Mouse (Mus musculus) adrenal gland, adult 2 months (tissue): ENCODE measurements around the gene Prkce. TPM values are rescaled to one million over a fixed set of nuclear protein-coding genes. Genes with fewer than 3 reads are reported as not detected.

ENCODE experiments used
- DNase-seq: peaks from one replicate; pipeline ENCODE4 v3.0.0; 2021
- polyA plus RNA-seq: library from polyadenylated mRNA; depleted of rRNA; stranded (reverse); fragments of >200 nt; gene quantifications from 2 replicates; pipeline ENCODE4 v1.2.3, GENCODE M21; 2012
- total RNA-seq, 2 experiments: library from RNA; stranded (reverse); gene quantifications; 2 replicates each; pipeline ENCODE4 v1.2.3; 2021

Prkce gene
- total and polyA plus RNA-seq, 3 experiments: 4.5 to 20.5 (median 17.5) TPM

DNA sequence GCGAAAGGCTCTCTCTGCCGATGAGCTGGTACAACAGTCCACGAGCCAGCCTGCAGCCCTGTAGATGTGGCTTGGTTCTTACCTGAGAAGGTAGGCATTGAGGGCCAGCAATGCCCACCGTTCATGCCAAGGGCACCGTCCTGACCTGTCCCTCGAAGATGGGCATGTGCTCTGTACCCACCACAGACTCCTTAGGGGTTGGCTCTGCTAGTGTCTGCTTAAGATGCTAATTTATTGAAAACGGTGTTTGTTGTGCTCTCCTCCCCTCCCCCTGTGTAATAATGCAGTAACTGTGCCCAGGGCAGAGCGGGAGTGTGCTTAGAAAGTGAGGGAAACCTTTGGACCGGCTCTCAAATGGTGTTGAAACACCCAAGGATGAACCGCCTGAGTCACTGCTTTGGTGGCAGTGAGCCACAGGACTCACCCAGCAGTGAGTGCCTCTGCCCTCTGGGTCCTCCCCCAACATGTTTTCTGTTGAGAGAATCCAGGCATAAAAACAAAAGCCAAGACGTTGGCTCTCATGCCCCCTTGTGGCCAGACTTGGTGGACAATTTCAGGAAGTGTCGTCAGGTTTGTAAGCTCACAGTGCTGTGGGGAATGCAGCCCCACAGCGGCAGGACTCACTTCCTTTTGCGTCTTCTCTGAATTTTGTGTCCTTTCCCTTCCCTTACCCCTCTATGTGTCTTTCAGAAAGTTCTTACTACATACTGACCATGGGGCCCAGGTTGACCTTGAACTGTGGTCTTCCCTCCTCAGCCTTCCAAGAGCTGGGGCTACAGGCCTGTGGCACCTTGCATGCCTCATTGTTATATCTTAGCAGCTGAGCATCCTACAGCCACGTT, 277.2 kb downstream of the Prkce start:
- peak; percentile 96 for DNase-seq

DNA sequence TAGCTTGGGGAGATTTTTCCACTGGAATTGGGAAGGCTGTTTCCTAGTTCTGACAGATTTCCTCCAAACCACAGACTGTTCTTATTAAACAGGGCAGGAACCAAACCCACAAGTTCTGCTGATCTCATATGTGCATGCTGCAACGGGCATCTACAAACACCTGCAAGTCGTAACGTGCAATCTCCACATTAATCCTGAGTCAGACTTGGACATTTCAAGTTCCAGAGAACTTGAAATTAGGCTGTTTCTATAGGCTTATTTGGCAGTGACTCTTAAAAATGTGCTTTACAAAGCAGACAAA, 277.8 kb downstream of the Prkce start:
- DNase-seq: no peak

GRCm38 (mm10) chr17:86445900-86446299, 278.3 kb downstream of the Prkce start:
- no peak for DNase-seq

DNA sequence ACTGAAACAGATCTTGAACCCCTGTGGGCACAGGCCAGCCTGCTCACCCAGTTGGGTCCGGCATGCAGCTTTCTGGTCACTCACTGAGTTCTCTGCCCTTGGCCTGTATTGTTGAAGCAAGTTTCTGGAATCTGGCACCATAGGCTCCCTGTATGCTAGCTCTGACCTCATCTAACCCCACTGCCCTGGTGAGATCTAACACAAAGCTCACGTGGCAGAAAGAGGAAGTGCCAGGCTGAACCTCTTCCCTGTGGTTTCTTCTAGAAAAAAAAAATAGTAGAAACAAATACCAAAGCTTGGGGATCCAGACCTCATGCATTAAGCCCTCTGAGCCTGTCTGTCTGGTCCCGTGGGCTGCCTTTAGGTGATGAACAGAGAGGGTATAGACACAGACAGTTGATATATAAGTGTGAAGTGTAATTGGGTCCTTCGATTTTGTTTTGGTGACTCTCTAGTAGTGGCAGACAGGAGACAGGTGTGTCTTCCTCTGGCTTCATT, 279.6 kb downstream of the Prkce start:
- DNase-seq: peak; percentile 66

GRCm38 (mm10) chr17:86452934-86453333, 285.3 kb downstream of the Prkce start:
- no peak for DNase-seq

DNA sequence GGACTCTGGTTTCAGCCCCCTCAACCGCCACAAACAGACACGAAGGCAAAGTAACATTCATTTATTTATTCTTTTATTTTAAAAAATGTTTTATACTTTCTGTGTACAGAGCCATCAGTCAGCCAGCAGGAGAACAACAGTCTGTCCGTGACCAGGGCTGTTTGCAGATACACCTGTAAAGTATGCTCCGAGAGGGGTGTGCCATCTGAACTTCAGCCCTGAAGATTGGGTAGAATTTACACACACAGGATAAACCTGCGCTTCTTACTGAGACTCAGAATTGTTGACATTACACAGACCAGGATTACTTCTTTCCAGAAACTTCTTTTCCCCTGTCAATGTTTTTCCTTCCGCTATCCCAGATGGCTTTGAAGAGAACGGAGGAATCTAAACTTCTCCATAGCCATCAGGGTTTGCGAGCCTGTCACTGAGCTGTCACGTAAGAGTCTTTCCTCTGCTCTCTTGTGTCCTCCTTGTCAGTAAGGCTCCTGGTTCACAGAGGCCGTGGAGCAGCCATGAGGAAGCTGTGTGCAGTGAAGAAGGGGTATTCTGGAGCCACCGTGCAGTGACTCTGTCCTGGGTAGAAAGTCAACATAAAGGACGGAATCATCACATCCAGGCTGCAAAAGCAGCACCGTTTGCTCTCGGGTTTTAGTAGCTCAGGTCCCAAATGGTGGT, 286.2 kb downstream of the Prkce start:
- DNase-seq: no peak

GRCm38 (mm10) chr17:86454351-86454706, 286.7 kb downstream of the Prkce start:
- DNase-seq: no peak

DNA sequence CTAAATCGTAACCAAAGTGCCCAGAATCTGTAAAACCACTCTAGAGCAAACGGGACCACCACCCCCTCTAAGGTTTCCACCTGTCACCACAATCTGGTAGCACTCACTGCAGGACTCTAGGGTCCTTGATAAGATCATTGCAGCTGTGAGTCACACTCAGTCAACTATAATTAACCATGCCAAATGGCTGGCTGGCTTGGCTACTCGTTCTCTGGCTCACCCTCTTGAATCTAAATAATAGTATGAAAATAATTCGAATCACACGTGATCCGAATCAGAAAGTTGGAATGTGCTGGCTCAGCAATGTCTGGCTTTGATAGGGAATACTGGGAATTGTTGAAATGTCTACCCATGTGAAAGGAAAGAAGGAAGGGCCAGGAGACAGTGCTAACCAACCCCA, 288.9 kb downstream of the Prkce start:
- DNase-seq: peak; percentile 48

DNA sequence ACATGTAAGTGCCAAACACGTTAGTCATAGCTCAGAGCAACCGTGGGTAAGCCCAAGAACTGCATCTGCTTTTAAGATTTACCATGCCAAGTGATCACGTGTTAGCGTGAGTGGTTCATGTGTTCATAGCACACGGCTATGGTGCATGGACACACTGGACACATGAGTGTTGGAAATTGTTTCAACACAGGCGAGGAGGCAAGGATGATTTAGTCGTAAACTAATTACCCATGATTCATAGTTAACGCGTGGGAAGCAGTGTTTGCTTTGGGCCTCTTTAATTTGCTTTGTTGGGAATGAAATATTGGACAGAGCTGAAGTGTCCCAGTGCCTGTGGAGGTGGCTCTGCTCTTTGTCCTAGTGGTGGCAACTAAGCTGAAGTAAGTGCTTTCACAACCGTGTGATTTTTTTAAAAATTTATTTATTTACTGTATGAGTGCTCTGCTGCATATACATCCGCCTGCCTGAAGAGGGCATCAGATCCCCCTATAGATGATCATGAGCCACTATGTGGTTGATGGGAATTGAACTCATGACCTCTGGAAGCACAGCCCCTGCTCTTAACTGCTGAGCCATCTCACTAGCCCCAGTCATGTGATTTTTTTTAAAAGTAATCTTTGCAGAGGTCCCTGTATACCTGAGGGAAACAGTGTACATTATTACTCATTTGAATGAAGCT, 290.9 kb downstream of the Prkce start:
- no peak for DNase-seq

DNA sequence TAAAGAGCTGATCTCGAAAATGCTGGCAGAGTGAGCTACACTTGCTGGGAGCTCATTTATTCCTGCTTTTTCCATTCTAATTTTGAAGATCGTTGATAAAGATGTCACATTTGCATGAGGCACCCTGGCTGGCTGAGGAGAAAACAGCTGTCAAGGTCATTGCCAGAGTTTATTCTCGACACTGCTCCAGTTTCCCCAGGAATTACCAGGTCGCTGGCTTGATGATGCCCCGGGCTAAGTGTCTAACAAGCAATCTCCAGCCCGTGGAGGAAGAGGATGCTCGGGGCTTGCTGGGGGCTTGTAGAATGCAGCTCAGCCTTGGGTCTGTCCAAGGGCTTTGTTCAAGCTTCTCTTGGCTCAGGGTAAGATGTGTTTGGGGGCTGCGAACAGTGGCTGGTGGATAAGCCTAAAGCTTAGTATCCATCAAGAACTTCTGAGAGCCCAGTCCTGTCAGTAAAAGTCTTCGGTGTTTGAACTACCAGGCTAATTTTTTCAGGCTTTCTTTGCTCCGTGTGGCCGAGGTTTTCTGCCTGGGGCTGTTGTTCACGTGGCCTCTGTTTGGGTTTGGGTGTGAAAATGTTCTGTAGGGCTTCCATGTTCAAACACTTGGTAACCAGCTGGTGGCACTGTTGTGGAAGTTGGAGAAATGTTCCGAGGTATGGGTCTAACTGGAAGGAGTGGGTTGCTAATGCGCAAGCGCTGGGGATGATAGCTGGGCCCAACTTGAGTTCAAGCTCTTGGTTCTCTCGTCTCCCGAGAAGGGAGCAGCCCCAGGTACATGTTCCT, 293.3 kb downstream of the Prkce start:
- DNase-seq: no peak

- DNase-seq: no peak
These were observed 295.8 kb downstream of the Prkce start for GRCm38 (mm10) chr17:86463369-86463768.

- no peak for DNase-seq
These were observed 296.6 kb downstream of the Prkce start for GRCm38 (mm10) chr17:86464197-86464596.

DNA sequence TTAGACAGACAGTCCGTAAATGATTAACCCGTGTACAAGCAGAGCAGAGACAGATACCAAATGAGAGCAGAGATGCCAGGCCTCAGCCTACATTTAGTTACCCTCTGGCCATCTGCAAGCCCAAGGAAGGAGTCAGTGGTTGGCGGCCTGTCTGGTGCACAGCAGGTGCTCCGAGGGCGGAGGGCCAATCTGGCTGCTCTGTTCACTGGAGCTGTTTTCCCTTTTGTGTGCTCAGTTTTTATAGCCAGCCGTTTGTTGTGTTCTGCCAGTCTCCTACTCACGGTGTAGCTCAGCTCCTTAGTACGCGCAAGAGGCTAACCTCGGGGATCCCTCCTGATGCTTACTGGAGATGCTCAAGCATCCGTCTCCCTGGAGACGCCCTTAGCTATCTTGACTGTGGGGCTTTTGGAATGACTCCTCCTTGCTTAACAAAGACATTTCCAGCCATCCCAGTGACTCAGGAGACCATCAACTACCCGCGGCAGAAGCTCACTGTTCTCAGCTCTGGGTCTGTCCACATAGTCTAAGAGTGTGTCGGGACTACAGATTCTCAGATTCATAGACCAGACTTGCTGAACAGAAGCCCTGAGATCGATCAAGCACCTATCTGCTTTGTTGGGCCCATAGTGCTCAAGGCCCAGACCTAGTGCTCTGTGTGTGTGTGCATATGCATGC, 297.2 kb downstream of the Prkce start:
- no peak for DNase-seq

GRCm38 (mm10) chr17:86465865-86466264, 298.3 kb downstream of the Prkce start:
- no peak for DNase-seq

DNA sequence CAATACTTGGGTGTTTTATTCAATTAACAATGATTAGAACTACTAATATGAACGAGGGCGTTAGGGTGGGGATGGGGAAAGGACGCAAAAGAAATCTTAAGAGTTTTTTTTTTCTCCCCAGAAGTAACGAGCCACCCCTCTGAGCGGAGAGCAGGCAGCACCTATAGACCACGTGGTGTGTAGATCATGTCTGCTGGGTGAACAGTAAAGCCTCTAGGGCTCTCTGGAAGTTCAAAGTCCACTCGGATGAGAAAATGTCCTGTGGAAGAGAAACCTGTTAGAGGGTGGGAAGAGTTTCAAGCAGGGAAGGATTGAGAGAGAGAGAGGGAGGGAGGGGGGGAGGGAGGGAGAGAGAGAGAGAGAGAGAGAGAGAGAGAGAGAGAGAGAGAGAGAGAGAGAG, 298.8 kb downstream of the Prkce start:
- DNase-seq: no peak

- DNase-seq: no peak
These were observed 299.3 kb downstream of the Prkce start for GRCm38 (mm10) chr17:86466871-86467270.

- no peak for DNase-seq
These were observed 299.8 kb downstream of the Prkce start for GRCm38 (mm10) chr17:86467291-86467898.

- DNase-seq: no peak
These were observed 300.4 kb downstream of the Prkce start for GRCm38 (mm10) chr17:86467967-86468366.

DNA sequence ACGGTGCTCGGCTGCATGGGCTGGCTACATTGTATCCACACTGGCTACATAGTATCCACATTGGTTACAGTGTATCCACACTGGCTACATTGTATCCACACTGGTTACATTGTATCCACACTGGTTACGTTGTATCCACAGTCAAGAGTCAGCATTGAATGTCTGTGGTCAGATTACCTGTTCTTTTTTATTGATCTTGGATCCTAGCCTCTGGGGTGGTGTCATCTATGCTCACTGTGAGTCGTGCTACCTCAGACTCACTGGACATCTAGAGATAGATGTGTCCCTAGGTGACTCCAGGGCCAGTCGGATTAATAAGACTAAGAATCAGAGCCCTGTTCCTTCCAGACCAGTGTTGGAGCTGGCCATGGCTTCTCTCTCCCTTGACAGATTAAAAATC, 302.6 kb downstream of the Prkce start:
- no peak for DNase-seq

DNA sequence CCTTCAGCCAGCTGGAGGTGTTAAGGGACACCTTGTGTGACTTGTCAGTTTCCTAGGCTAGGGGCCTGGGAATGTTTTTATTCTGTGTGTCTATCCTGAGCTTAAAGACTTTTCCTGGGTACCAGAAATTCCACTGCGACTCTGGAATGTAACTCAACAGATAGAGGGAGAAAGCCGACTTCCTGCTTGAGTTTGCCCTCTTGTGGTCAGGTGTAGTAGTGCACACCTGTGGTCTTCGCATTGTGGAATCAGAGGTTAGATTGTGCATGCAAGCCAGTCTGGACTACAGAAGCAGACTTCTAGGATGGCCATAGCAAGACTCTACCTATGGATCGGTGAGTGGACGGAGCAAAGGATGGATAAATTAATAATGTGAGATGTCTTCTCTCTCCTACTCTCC, 304.1 kb downstream of the Prkce start:
- DNase-seq: no peak

- no peak for DNase-seq
These were observed 309.1 kb downstream of the Prkce start for GRCm38 (mm10) chr17:86476674-86477073.
